Mouse (Mus musculus) T-helper 17 cell (primary cell): ENCODE data around the gene Srsf10.

Experiments
- in situ Hi-C, 2 experiments: fragments of 300-600 bp; cut with MboI, MseI; formaldehyde crosslinking; loops; 1 replicate in 1 of 2; 2 replicates in 1 of 2; pipeline ENCODE4 v1.15.1; 2025; ENCODE audit warnings: high pct_unique_total_duplicates in 2 of 2

Gene Srsf10

GRCm38 (mm10) chr4:135883401-135883851 lies 27.9 kb downstream of the Srsf10 start:
- in situ Hi-C loops, result no loop called here

- in situ Hi-C loops, result no loop called here
These were observed 28.5 kb downstream of the Srsf10 start for GRCm38 (mm10) chr4:135883881-135884516.

- in situ Hi-C loops, result no loop called here
These were observed 29.0 kb downstream of the Srsf10 start for GRCm38 (mm10) chr4:135884531-135884930.

- in situ Hi-C loops, result loop anchor here (5.0 kb wide), 2 partner anchors 37 to 52 kb away; partner anchors contain the start of gene Fuca1 (in 1 of the 2)
These were observed 30.1 kb downstream of the Srsf10 start for GRCm38 (mm10) chr4:135885676-135886075.

- in situ Hi-C loops, result loop anchor here (5.0 kb wide), 2 partner anchors 36 to 51 kb away; partner anchors contain the start of gene Fuca1 (in 1 of the 2)
These were observed 30.6 kb downstream of the Srsf10 start for GRCm38 (mm10) chr4:135886184-135886583.

GRCm38 (mm10) chr4:135888448-135889057 lies 33.0 kb downstream of the Srsf10 start:
- in situ Hi-C loops, result loop anchor here (5.0 kb wide), 2 partner anchors 34 to 49 kb away; partner anchors contain the start of gene Fuca1 (in 1 of the 2)

- in situ Hi-C loops, result loop anchor here (5.0 kb wide), 2 partner anchors 33 to 48 kb away; partner anchors contain the start of gene Fuca1 (in 1 of the 2)
These were observed 33.8 kb downstream of the Srsf10 start for GRCm38 (mm10) chr4:135889146-135889883.

GRCm38 (mm10) chr4:135889884-135890283 lies 34.3 kb downstream of the Srsf10 start:
- in situ Hi-C loops, result loop anchor here (5.0 kb wide), 2 partner anchors 32 to 47 kb away; partner anchors contain the start of gene Fuca1 (in 1 of the 2)

GRCm38 (mm10) chr4:135891539-135891938 lies 36.0 kb downstream of the Srsf10 start:
- in situ Hi-C loops, result no loop called here

- in situ Hi-C loops, result no loop called here
These were observed 37.3 kb downstream of the Srsf10 start for GRCm38 (mm10) chr4:135892884-135893283.

GRCm38 (mm10) chr4:135895071-135895571 lies 39.6 kb downstream of the Srsf10 start, which contains the start of gene Cnr2:
TSS of gene Cnr2 (plus strand) at chr4:135895394.
- in situ Hi-C loops, result no loop called here

- in situ Hi-C loops, result no loop called here
These were observed 40.6 kb downstream of the Srsf10 start for GRCm38 (mm10) chr4:135896157-135896556.

- in situ Hi-C loops, result no loop called here
These were observed 43.0 kb downstream of the Srsf10 start for GRCm38 (mm10) chr4:135898380-135899049.

GRCm38 (mm10) chr4:135899050-135899448 lies 43.5 kb downstream of the Srsf10 start:
- in situ Hi-C loops, result no loop called here

- in situ Hi-C loops, result loop anchor here in 1 of 2 experiments (10.0 kb wide), 1 partner anchor 195 kb away; no protein-coding TSS in a partner anchor
These were observed 44.5 kb downstream of the Srsf10 start for GRCm38 (mm10) chr4:135900008-135900407.

- in situ Hi-C loops, result loop anchor here in 1 of 2 experiments (10.0 kb wide), 1 partner anchor 198 kb away; no protein-coding TSS in a partner anchor
These were observed 47.2 kb downstream of the Srsf10 start for GRCm38 (mm10) chr4:135902606-135903242.

GRCm38 (mm10) chr4:135904810-135905209 lies 49.3 kb downstream of the Srsf10 start:
- in situ Hi-C loops, result loop anchor here in 1 of 2 experiments (10.0 kb wide), 1 partner anchor 200 kb away; no protein-coding TSS in a partner anchor

GRCm38 (mm10) chr4:135906633-135907032 lies 51.1 kb downstream of the Srsf10 start:
- in situ Hi-C loops, result loop anchor here in 1 of 2 experiments (10.0 kb wide), 1 partner anchor 202 kb away; no protein-coding TSS in a partner anchor

GRCm38 (mm10) chr4:135909326-135910066 lies 53.9 kb downstream of the Srsf10 start:
- in situ Hi-C loops, result loop anchor here in 1 of 2 experiments (10.0 kb wide), 1 partner anchor 205 kb away; no protein-coding TSS in a partner anchor
